Mouse (Mus musculus): Measurements from ENCODE around the gene Lgr5.

Lgr5 gene

GRCm38 (mm10) chr10:115515503-115515902, 72.1 kb downstream of the Lgr5 start:
- in situ Hi-C loops (cut with MboI, MseI): no loop called here

GRCm38 (mm10) chr10:115510959-115511358, 76.6 kb downstream of the Lgr5 start:
- in situ Hi-C loops (cut with MboI, MseI): no loop called here

GRCm38 (mm10) chr10:115505631-115506239, 81.8 kb downstream of the Lgr5 start:
- in situ Hi-C loops (cut with MboI, MseI): no loop called here

GRCm38 (mm10) chr10:115505155-115505554, 82.4 kb downstream of the Lgr5 start:
- in situ Hi-C loops (cut with MboI, MseI): no loop called here

- in situ Hi-C loops (cut with MboI, MseI): no loop called here
These were observed 93.8 kb downstream of the Lgr5 start for GRCm38 (mm10) chr10:115493778-115494141.

GRCm38 (mm10) chr10:115492956-115493777, 94.4 kb downstream of the Lgr5 start:
- in situ Hi-C loops (cut with MboI, MseI): no loop called here

GRCm38 (mm10) chr10:115491803-115492510, 95.6 kb downstream of the Lgr5 start:
- in situ Hi-C loops (cut with MboI, MseI): no loop called here

- in situ Hi-C loops (cut with MboI, MseI): loop anchor here (10.0 kb wide), 2 partner anchors 109 to 1179 kb away; no protein-coding TSS in a partner anchor
These were observed 102.0 kb downstream of the Lgr5 start for GRCm38 (mm10) chr10:115485602-115486001.

- in situ Hi-C loops (cut with MboI, MseI): loop anchor here (10.0 kb wide), 2 partner anchors 110 to 1180 kb away; no protein-coding TSS in a partner anchor
These were observed 102.9 kb downstream of the Lgr5 start for GRCm38 (mm10) chr10:115484660-115485059.

GRCm38 (mm10) chr10:115478441-115479141, 109.0 kb downstream of the Lgr5 start:
- in situ Hi-C loops (cut with MboI, MseI): loop anchor here (10.0 kb wide), 1 partner anchor 1296 kb away; no protein-coding TSS in a partner anchor

GRCm38 (mm10) chr10:115476506-115476905, 111.1 kb downstream of the Lgr5 start:
- in situ Hi-C loops (cut with MboI, MseI): loop anchor here (10.0 kb wide), 1 partner anchor 1298 kb away; no protein-coding TSS in a partner anchor

- in situ Hi-C loops (cut with MboI, MseI): loop anchor here (10.0 kb wide), 1 partner anchor 1300 kb away; no protein-coding TSS in a partner anchor
These were observed 112.5 kb downstream of the Lgr5 start for GRCm38 (mm10) chr10:115475000-115475550.

GRCm38 (mm10) chr10:115473213-115473961, 114.2 kb downstream of the Lgr5 start:
- in situ Hi-C loops (cut with MboI, MseI): loop anchor here (10.0 kb wide), 1 partner anchor 1301 kb away; no protein-coding TSS in a partner anchor

GRCm38 (mm10) chr10:115470621-115471334, 116.8 kb downstream of the Lgr5 start:
- in situ Hi-C loops (cut with MboI, MseI): loop anchor here (10.0 kb wide), 1 partner anchor 1304 kb away; no protein-coding TSS in a partner anchor

- in situ Hi-C loops (cut with MboI, MseI): no loop called here
These were observed 118.5 kb downstream of the Lgr5 start for GRCm38 (mm10) chr10:115469040-115469439.

GRCm38 (mm10) chr10:115468632-115469031, 118.9 kb downstream of the Lgr5 start:
- in situ Hi-C loops (cut with MboI, MseI): no loop called here

GRCm38 (mm10) chr10:115467985-115468384, 119.6 kb downstream of the Lgr5 start:
- in situ Hi-C loops (cut with MboI, MseI): no loop called here

- in situ Hi-C loops (cut with MboI, MseI): no loop called here
These were observed 121.8 kb downstream of the Lgr5 start for GRCm38 (mm10) chr10:115465778-115466177.

- in situ Hi-C loops (cut with MboI, MseI): no loop called here
These were observed 122.5 kb downstream of the Lgr5 start for GRCm38 (mm10) chr10:115465072-115465471.

- in situ Hi-C loops (cut with MboI, MseI): no loop called here
These were observed 124.9 kb downstream of the Lgr5 start for GRCm38 (mm10) chr10:115462646-115463045.
